Mouse (Mus musculus) liver, embryonic 16.5 days (tissue): ENCODE measurements around the gene Mpv17l2. TPM values are rescaled to one million over a fixed set of nuclear protein-coding genes. Genes with fewer than 3 reads are reported as not detected.

Experiments used
- ATAC-seq: fragments of 200-750 bp; cut with Nextera tagmentation; 2 replicates; pipeline ENCODE4 v1.8.0; 2017; ENCODE audit warnings: low read depth, mild to moderate bottlenecking, moderate number of reproducible peaks, moderate library complexity
- H3K27ac ChIP-seq: fragments of 300-500 bp; sonication (generic); 2 replicates; pipeline ENCODE4 v1.5.1; 2014; ENCODE audit warnings: mild to moderate bottlenecking, low read length
- H3K27me3 ChIP-seq: fragments of 300-500 bp; sonication (generic); 2 replicates; pipeline ENCODE4 v1.6.1; 2014; ENCODE audit warnings: low read depth, low read length, mixed read lengths; ENCODE audit not compliant: control insufficient read depth, insufficient read depth
- H3K36me3 ChIP-seq: fragments of 300-500 bp; sonication (generic); 2 replicates; pipeline ENCODE4 v1.6.1; 2014; ENCODE audit warnings: mild to moderate bottlenecking; ENCODE audit not compliant: control insufficient read depth, insufficient read depth
- H3K4me1 ChIP-seq: fragments of 300-500 bp; sonication (generic); 2 replicates; pipeline ENCODE4 v1.6.1; 2014; ENCODE audit warnings: low read depth, low read length, mixed read lengths; ENCODE audit not compliant: control insufficient read depth
- H3K4me2 ChIP-seq: fragments of 300-500 bp; sonication (generic); 2 replicates; pipeline ENCODE4 v1.6.1; 2014; ENCODE audit warnings: low read depth, low read length, mixed read lengths
- H3K4me3 ChIP-seq: fragments of 300-500 bp; sonication (generic); 2 replicates; pipeline ENCODE4 v1.5.1; 2014; ENCODE audit warnings: low read depth, mild to moderate bottlenecking, low read length
- H3K9ac ChIP-seq: fragments of 300-500 bp; sonication (generic); 2 replicates; pipeline ENCODE4 v1.6.1; 2014; ENCODE audit warnings: low read depth, low read length
- H3K9me3 ChIP-seq: fragments of 300-500 bp; sonication (generic); replicated peaks from 2 replicates; pipeline ENCODE4 v1.6.1; 2016; ENCODE audit warnings: low read length; ENCODE audit not compliant: control insufficient read depth
- WGBS: fragments of 180-500 bp; shearing (Covaris S2); extraction: QIAGEN DNeasy Blood & Tissue Kit; methylation state at CpG from one replicate; pipeline ENCODE4 v1.1.7; 2014; ENCODE audit not compliant: insufficient replicate concordance; 5-methylcytosine and 5-hydroxymethylcytosine counted together
- polyA plus RNA-seq: library from polyadenylated mRNA; unstranded; fragments of >200 nt; fragmentation: Nextera tagmentation; extraction: Ambion mirVana; gene quantifications from 2 replicates; pipeline ENCODE4 v1.2.1, GENCODE M21; 2015

Gene Mpv17l2
- polyA plus RNA-seq, 1 experiment from 2014 or later: 32.1 TPM

DNA sequence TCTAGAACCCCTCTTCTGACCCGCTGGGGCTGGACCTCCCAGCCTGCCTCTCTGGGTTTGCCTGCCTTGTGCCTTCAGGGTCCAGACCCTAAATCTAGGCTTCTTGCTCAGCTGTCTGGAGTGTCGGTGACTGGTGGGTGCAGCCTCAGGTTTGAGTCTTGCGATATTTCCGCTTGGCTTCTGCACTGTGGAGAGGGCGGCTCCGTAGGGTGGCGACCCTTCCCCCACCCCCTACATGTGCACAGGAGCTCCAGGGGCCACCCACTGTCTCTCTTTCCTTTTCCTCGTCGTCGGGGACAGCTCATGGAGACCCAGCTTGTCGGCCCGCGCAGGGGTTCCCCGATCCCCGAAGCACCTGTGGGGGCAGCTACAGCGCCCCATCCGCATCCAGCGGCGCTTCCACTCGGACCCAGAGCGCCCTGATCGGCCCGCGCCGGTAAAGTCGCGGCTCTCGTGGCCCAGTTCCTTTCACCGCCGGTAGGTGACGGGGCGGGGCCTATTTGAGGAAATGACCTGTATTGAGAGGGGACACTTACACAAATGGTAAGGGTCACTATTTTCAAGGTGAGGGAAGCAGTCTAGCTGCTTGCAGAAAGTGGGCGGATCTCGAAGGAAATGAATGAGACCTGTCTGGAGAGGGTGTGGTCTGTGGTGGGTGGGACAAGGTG is 30.8 kb downstream of the Mpv17l2 start:
- Histone ChIP-seq H3K4me2 (peak overlapping the region; percentile 52), H3K4me1 (peaks cover 3% of the 10 kb centered on the region; the same call in 1 of the 2 replicates), H3K27me3 (peaks cover 30% of the 10 kb centered on the region), H3K9ac (no peak overlapping the region; the same call in 1 of the 2 replicates), H3K27ac (no peak overlapping the region), H3K36me3 (no peaks in the 10 kb centered on the region), H3K4me3 (peak overlapping the region; percentile 30), H3K9me3 (no peaks in the 10 kb centered on the region)
- no peak for ATAC-seq
- WGBS: 2% methylated on average over 34 of the region's 34 CpGs

DNA sequence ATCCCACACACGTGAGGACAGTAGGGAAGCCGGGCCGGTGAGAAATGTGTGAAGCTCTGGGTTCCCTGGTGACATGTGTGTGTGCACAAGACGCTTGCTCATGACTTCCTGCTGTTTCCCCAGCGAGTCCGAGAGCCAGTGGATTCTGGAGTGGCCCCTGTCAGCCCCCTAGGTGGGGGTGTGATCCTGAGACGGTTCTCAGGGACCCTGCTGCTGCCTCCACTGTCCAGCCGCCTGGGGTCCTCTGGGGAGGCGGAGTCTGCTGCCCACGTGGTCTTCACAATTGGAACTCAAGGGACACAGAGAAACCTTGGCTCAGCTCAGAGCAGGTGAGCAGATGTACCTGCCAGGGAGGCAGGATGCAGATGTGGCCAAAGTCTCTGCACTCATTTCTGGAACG is 34.0 kb downstream of the Mpv17l2 start:
- Histone ChIP-seq H3K4me3 (no peak overlapping the region), H3K4me1 (peaks cover 3% of the 10 kb centered on the region; the same call in 1 of the 2 replicates), H3K4me2 (no peak overlapping the region), H3K9ac (no peak overlapping the region), H3K36me3 (no peaks in the 10 kb centered on the region), H3K27me3 (peaks cover 30% of the 10 kb centered on the region), H3K9me3 (no peaks in the 10 kb centered on the region), H3K27ac (no peak overlapping the region)
- 33% methylated on average over 11 of the region's 11 CpGs for WGBS
- no peak for ATAC-seq

DNA sequence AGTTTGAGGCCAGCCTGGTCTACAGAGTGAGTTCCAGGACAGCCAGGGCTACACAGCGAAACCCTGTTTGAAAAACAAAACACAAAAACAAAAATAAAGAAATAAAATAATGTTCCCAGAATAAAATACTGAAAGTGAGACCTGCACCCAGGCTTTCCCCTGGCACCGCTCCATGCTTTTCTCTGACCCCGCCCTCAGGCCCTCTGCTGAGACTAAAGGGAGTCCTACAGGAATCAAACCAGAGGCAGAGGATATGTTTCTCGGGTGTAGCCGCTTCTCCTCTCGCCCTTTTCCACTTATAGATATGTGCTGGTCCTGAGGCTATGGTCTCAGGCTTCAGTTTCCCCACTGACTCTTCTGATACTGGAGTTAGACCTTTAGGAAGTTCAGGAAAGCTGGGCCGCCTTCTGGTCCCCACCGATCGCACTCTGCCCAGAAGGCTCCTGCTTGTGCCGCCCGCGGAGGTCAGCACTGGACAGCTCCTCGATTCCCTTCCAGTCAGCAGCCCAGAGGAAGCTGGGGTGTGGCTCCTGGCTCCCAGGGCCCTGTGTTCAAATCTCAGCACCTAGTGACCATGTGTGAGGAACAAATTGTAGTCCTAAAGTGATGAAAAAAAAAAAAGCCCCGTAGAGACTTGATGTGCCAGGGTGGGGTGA is 34.8 kb downstream of the Mpv17l2 start:
- H3K4me1 ChIP-seq: peaks cover 3% of the 10 kb centered on the region; the same call in 1 of the 2 replicates
- H3K4me3 ChIP-seq: no peak overlapping the region
- H3K27me3 ChIP-seq: peaks cover 30% of the 10 kb centered on the region
- no peaks in the 10 kb centered on the region for H3K9me3 ChIP-seq
- ATAC-seq: no peak
- H3K27ac ChIP-seq: no peak overlapping the region
- no peaks in the 10 kb centered on the region for H3K36me3 ChIP-seq
- H3K9ac ChIP-seq: no peak overlapping the region
- no peak overlapping the region for H3K4me2 ChIP-seq
- 23% methylated on average over 14 of the region's 14 CpGs for WGBS

DNA sequence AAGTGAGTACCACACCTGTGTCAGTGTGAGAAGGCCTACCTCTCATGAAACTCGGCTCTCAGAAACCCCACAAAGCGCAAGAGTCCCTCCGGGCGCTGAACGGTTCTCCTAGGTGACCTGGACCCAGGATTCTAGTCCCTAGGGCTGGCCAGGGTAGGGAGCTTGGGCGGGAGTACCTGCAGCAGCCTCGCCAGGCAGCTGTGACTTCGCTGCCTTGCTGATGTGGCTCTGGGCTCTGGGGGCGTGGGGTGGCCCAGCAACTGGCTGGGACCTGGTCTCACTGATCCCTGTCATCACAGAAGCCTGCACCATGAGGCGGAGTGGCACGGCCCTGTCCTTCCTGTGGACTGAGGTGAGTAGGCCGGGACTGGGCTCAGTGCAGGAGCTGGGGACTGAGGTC is 36.5 kb downstream of the Mpv17l2 start:
- ATAC-seq: no peak
- Histone ChIP-seq H3K36me3 (no peaks in the 10 kb centered on the region), H3K9me3 (no peaks in the 10 kb centered on the region), H3K4me2 (peak overlapping the region; percentile 31), H3K4me1 (no peaks in the 10 kb centered on the region), H3K9ac (peak overlapping the region; percentile 29; the same call in 1 of the 2 replicates), H3K27me3 (peaks cover 16% of the 10 kb centered on the region), H3K27ac (peak overlapping the region; percentile 86), H3K4me3 (peak overlapping the region; percentile 1; the same call in 1 of the 2 replicates)
- 58% methylated on average over 12 of the region's 12 CpGs for WGBS

DNA sequence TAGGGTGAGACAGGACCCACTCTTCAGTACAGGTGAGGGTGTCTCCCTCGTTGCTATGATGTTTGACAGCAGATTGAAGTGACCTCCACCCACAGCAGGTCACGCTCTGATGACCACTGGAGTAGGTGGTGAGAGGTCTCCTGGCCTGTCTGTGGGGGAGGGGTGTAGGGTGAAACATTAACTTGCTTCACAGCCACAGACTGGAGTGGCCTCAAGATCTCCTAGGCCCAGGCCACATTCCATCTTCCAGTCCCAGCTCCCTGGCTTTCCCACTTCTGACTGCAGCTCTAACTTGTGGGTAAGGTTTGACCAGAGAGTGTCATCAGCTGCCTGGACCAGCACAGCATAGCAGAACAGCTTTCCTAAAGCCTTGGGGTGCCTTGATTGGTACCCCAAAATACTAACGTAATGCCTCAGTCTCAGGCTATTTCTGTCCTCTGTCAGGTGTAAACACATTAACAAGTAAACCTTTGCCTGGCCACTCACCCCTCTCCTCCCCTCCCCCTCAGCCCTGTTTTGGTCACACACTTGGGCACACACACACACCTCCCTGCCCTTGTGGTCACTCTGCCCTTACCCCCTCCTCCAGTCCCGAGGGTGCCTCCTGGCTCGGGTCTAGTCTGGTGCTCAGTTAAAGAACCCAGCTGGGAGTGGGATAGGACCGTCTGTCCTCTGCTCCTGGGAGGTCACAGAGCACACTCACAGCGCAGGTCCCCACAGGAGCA is 37.1 kb downstream of the Mpv17l2 start, which contains the start of gene Pde4c:
Gene Pde4c, plus strand, starts transcription at position 235 of the 725 bp plus-strand sequence.
- H3K4me2 ChIP-seq: peak within 1 kb of the TSS; percentile 42
- peak within 1 kb of the TSS; percentile 29; the same call in 1 of the 2 replicates for H3K9ac ChIP-seq
- WGBS: 43% methylated on average over 7 of the region's 7 CpGs

DNA sequence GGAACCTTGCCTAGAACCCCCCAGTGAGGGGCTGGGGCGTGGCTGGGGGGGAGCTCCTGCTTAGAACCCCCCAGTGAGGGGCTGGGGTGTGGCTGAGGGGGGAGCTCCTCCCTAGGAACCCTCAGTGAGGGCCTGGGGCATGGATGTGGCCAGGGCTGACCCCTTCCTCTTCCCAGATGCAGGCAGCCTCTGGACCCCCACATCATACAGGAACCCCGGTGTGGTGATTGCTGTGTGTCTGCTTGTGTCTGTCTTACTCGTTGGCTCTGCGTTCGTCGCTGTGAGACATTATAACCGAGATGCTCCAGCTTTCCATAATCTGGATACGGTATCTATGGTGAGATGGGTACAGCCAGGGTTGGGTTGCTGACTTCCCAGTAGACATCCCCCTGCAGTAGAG is 39.1 kb downstream of the Mpv17l2 start:
- H3K4me1 ChIP-seq: peaks cover 2% of the 10 kb centered on the region
- ATAC-seq: no peak
- H3K4me2 ChIP-seq: no peak overlapping the region
- no peak overlapping the region for H3K9ac ChIP-seq
- H3K36me3 ChIP-seq: no peaks in the 10 kb centered on the region
- no peak overlapping the region for H3K4me3 ChIP-seq
- peaks cover 3% of the 10 kb centered on the region; the same call in 1 of the 2 replicates for H3K27me3 ChIP-seq
- 70% methylated on average over 8 of the region's 8 CpGs for WGBS
- no peaks in the 10 kb centered on the region for H3K9me3 ChIP-seq
- H3K27ac ChIP-seq: no peak overlapping the region

More for the DNA sequence above, 37.1 kb downstream of the Mpv17l2 start, which contains the start of gene Pde4c:
- H3K4me3 ChIP-seq: peak within 1 kb of the TSS; percentile 43
- peaks cover 10% of the 10 kb centered on the region for H3K27me3 ChIP-seq
- ATAC-seq: peak; percentile 87
- no peaks in the 10 kb centered on the region for H3K36me3 ChIP-seq
- no peaks in the 10 kb centered on the region for H3K4me1 ChIP-seq
- peak within 1 kb of the TSS; percentile 86 for H3K27ac ChIP-seq
- no peaks in the 10 kb centered on the region for H3K9me3 ChIP-seq

DNA sequence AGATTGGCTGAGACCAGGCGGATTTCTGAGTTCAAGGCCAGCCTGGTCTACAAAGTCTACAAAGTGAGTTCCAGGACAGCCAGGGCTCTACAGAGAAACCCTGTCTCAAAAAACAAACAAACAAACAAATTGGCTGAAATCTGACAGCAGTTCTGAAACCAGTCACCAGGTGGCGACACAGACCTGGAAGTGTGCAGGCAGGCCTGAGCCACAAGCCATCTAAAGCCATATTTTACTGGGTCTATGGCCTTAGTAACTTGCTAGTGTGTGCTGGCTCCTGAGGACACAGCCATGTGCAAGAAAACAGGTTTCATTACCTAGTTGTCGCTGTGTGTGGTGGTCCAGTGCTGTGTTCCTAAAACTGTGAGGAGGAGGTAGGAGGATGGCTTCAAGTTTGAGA is 40.0 kb downstream of the Mpv17l2 start:
- H3K4me3 ChIP-seq: no peak overlapping the region
- H3K36me3 ChIP-seq: no peaks in the 10 kb centered on the region
- no peak overlapping the region for H3K27ac ChIP-seq
- no peaks in the 10 kb centered on the region; the same call in 1 of the 2 replicates for H3K27me3 ChIP-seq
- no peaks in the 10 kb centered on the region for H3K9me3 ChIP-seq
- ATAC-seq: no peak
- WGBS: 4% methylated on average over 3 of the region's 3 CpGs
- H3K9ac ChIP-seq: no peak overlapping the region
- no peak overlapping the region for H3K4me2 ChIP-seq
- peaks cover 2% of the 10 kb centered on the region for H3K4me1 ChIP-seq

DNA sequence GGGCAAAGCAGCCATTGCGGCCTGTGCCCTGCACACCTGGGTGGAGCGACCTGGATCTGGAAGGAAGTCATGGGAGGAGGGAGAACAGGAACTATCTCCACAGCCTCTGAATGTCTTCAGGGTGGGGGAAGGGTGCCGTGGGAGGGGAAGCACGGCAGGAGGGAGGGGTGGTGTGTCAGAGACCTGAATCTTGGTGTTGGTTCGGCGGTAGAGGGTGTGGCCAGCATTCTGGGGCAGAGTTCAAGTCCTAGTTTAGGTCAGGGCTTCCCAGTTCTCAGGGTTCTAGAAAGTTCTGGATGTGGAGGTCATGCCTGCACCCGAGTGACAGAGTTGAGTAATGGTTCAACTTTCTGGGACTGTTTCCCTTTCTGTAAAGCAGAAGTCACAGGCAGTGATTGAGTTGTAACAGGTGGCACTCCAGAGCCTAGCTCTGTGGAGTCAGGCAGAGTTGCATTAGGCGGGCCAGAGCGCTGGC is 40.9 kb downstream of the Mpv17l2 start:
- H3K27me3 ChIP-seq: no peaks in the 10 kb centered on the region
- H3K36me3 ChIP-seq: no peaks in the 10 kb centered on the region
- H3K4me2 ChIP-seq: no peak overlapping the region
- H3K9me3 ChIP-seq: no peaks in the 10 kb centered on the region
- peaks cover 2% of the 10 kb centered on the region for H3K4me1 ChIP-seq
- 37% methylated on average over 9 of the region's 9 CpGs for WGBS
- no peak overlapping the region for H3K27ac ChIP-seq
- no peak overlapping the region for H3K9ac ChIP-seq
- no peak overlapping the region for H3K4me3 ChIP-seq
- no peak for ATAC-seq
